Mouse (Mus musculus) ES-Bruce4 (cell line): ENCODE measurements around the gene Pum1. TPM values are rescaled to one million over a fixed set of nuclear protein-coding genes. Genes with fewer than 3 reads are reported as not detected.

Source experiments
- H3K27ac ChIP-seq: 2 replicates; pipeline ENCODE4 v1.5.1; 2012; ENCODE audit warnings: low read length, inconsistent platforms; ENCODE audit not compliant: insufficient read depth
- H3K27me3 ChIP-seq: 2 replicates; pipeline ENCODE4 v1.6.1; 2012; ENCODE audit warnings: mild to moderate bottlenecking, low read length, inconsistent platforms; ENCODE audit not compliant: control insufficient read depth, poor library complexity, insufficient read depth, severe bottlenecking
- H3K36me3 ChIP-seq: 2 replicates; pipeline ENCODE4 v1.6.1; 2012; ENCODE audit warnings: inconsistent platforms, mild to moderate bottlenecking, low read length, moderate library complexity; ENCODE audit not compliant: control insufficient read depth, poor library complexity, insufficient read depth, severe bottlenecking
- H3K4me1 ChIP-seq: one replicate; pipeline ENCODE4 v1.8.1; 2011; ENCODE audit warnings: low read length; ENCODE audit not compliant: control insufficient read depth, insufficient read depth
- H3K4me3 ChIP-seq: 2 replicates; pipeline ENCODE4 v1.5.1; 2011; ENCODE audit warnings: low read depth, mild to moderate bottlenecking, low read length
- H3K9ac ChIP-seq: 2 replicates; pipeline ENCODE4 v1.6.1; 2012; ENCODE audit warnings: low read depth, mild to moderate bottlenecking, inconsistent platforms; ENCODE audit not compliant: poor library complexity, severe bottlenecking
- H3K9me3 ChIP-seq: replicated peaks from 2 replicates; pipeline ENCODE4 v1.6.1; 2012; ENCODE audit warnings: mild to moderate bottlenecking, low read length, inconsistent platforms; ENCODE audit not compliant: control insufficient read depth, poor library complexity, insufficient read depth, severe bottlenecking
- CTCF ChIP-seq: IDR thresholded peaks from one replicate; pipeline ENCODE4 v1.8.1; 2011; ENCODE audit warnings: low read depth, low read length
- EP300 ChIP-seq: IDR thresholded peaks from 2 replicates; pipeline ENCODE4 v1.6.1; 2011; ENCODE audit warnings: low read depth, low read length; ENCODE audit not compliant: insufficient read depth
- POLR2A ChIP-seq: IDR thresholded peaks from one replicate; pipeline ENCODE4 v1.8.1; 2011; ENCODE audit warnings: low read length; ENCODE audit not compliant: insufficient read depth
- polyA plus RNA-seq: library from polyadenylated mRNA; stranded (reverse); fragments of >200 nt; gene quantifications from 2 replicates; pipeline ENCODE4 v1.2.4, GENCODE M21; 2011; ENCODE audit warnings: low read depth; ENCODE audit not compliant: missing spikeins, insufficient read depth, insufficient read length

Pum1 gene
- polyA plus RNA-seq, 1 experiment: 111 TPM

- no peak for TF ChIP-seq CTCF
- no peak for TF ChIP-seq POLR2A
- no peak for TF ChIP-seq EP300
- Histone ChIP-seq H3K4me1 (no peaks in the 10 kb centered on the region), H3K9ac (no peak overlapping the region), H3K4me3 (no peak overlapping the region), H3K27ac (no peak overlapping the region), H3K36me3 (no peaks in the 10 kb centered on the region), H3K27me3 (no peaks in the 10 kb centered on the region), H3K9me3 (no peaks in the 10 kb centered on the region)
Measured at GRCm38 (mm10) chr4:130809784-130810183, 146.7 kb downstream of the Pum1 start.

GRCm38 (mm10) chr4:130810845-130811244 is 147.7 kb downstream of the Pum1 start:
- TF ChIP-seq CTCF (no peak), POLR2A (no peak), EP300 (no peak)
- Histone ChIP-seq H3K4me1 (no peaks in the 10 kb centered on the region), H3K9me3 (no peaks in the 10 kb centered on the region), H3K27ac (no peak overlapping the region), H3K9ac (no peak overlapping the region), H3K4me3 (no peak overlapping the region), H3K27me3 (no peaks in the 10 kb centered on the region), H3K36me3 (no peaks in the 10 kb centered on the region)

- no peaks in the 10 kb centered on the region for H3K9me3 ChIP-seq
- no peak overlapping the region for H3K27ac ChIP-seq
- H3K9ac ChIP-seq: no peak overlapping the region
- H3K27me3 ChIP-seq: no peaks in the 10 kb centered on the region
- no peaks in the 10 kb centered on the region for H3K36me3 ChIP-seq
- H3K4me3 ChIP-seq: no peak overlapping the region
- TF ChIP-seq CTCF (no peak), POLR2A (no peak), EP300 (no peak)
- no peaks in the 10 kb centered on the region for H3K4me1 ChIP-seq
Measured at GRCm38 (mm10) chr4:130811385-130811784, 148.3 kb downstream of the Pum1 start.

- H3K27me3 ChIP-seq: no peaks in the 10 kb centered on the region
- H3K9ac ChIP-seq: no peak overlapping the region
- H3K4me1 ChIP-seq: no peaks in the 10 kb centered on the region
- H3K27ac ChIP-seq: no peak overlapping the region
- no peak overlapping the region for H3K4me3 ChIP-seq
- H3K9me3 ChIP-seq: no peaks in the 10 kb centered on the region
- H3K36me3 ChIP-seq: no peaks in the 10 kb centered on the region
- no peak for TF ChIP-seq POLR2A
- TF ChIP-seq EP300: no peak
- TF ChIP-seq CTCF: no peak
Measured at GRCm38 (mm10) chr4:130813958-130814357, 150.8 kb downstream of the Pum1 start.

- H3K27ac ChIP-seq: no peak overlapping the region
- TF ChIP-seq CTCF (no peak), POLR2A (no peak), EP300 (no peak)
- no peaks in the 10 kb centered on the region for H3K27me3 ChIP-seq
- no peaks in the 10 kb centered on the region for H3K4me1 ChIP-seq
- no peaks in the 10 kb centered on the region for H3K36me3 ChIP-seq
- no peaks in the 10 kb centered on the region for H3K9me3 ChIP-seq
- H3K9ac ChIP-seq: no peak overlapping the region
- H3K4me3 ChIP-seq: no peak overlapping the region
Measured at GRCm38 (mm10) chr4:130814742-130815330, 151.7 kb downstream of the Pum1 start.

GRCm38 (mm10) chr4:130815860-130816259 is 152.7 kb downstream of the Pum1 start:
- Histone ChIP-seq H3K27me3 (no peaks in the 10 kb centered on the region), H3K4me3 (no peak overlapping the region), H3K27ac (no peak overlapping the region), H3K9me3 (no peaks in the 10 kb centered on the region), H3K36me3 (no peaks in the 10 kb centered on the region), H3K9ac (no peak overlapping the region), H3K4me1 (no peaks in the 10 kb centered on the region)
- TF ChIP-seq POLR2A (no peak), EP300 (no peak)
